Mouse (Mus musculus) hindbrain, embryonic 16.5 days (tissue): ENCODE measurements around the gene Krt24. TPM values are rescaled to one million over a fixed set of nuclear protein-coding genes. Genes with fewer than 3 reads are reported as not detected.

ENCODE experiments used
- polyA plus RNA-seq: library from polyadenylated mRNA; unstranded; fragments of >200 nt; fragmentation: Nextera tagmentation; extraction: Ambion mirVana; gene quantifications from 2 replicates; pipeline ENCODE4 v1.2.1, GENCODE M21; 2015

Krt24 gene
- polyA plus RNA-seq, 1 experiment from 2014 or later: 0.08 TPM

Other genes with a start within 250 kb of the Krt24 start
- gene Igfbp4, start 244.0 kb downstream of the Krt24 start, polyA plus RNA-seq: 120 and 161 TPM in 2 replicates
- 0.16 TPM in 2 replicates for gene Tns4, start 196.0 kb downstream of the Krt24 start, polyA plus RNA-seq
- gene Ccr7, start 130.2 kb downstream of the Krt24 start, polyA plus RNA-seq: not detected in 2 replicates
- 225 and 246 TPM in 2 replicates for gene Smarce1, start 54.2 kb downstream of the Krt24 start, polyA plus RNA-seq
- 10.9 and 14.3 TPM in 2 replicates for gene Krt222, start 41.2 kb downstream of the Krt24 start, polyA plus RNA-seq
- gene Krt25, start 37.7 kb upstream of the Krt24 start, polyA plus RNA-seq: 0.67 and 1.4 TPM in 2 replicates
- gene Krt26, start 52.7 kb upstream of the Krt24 start, polyA plus RNA-seq: 0.37 and 0.41 TPM in 2 replicates
- gene Krt27, start 65.8 kb upstream of the Krt24 start, polyA plus RNA-seq: 0.10 and 0.41 TPM in 2 replicates
- 0.52 and 0.55 TPM in 2 replicates for gene Krt28, start 89.6 kb upstream of the Krt24 start, polyA plus RNA-seq
- gene Krt10, start 104.1 kb upstream of the Krt24 start, polyA plus RNA-seq: 22.8 and 27.5 TPM in 2 replicates
- gene Krt12, start 137.0 kb upstream of the Krt24 start, polyA plus RNA-seq: 0.19 TPM in 1 of 2 replicates, not detected in the other
- gene Krt20, start 152.9 kb upstream of the Krt24 start, polyA plus RNA-seq: 0.10 and 0.19 TPM in 2 replicates
- gene Krt23, start 207.9 kb upstream of the Krt24 start, polyA plus RNA-seq: 0.19 and 0.22 TPM in 2 replicates
- not detected in 2 replicates for gene Krt39, start 236.1 kb upstream of the Krt24 start, polyA plus RNA-seq